Mouse (Mus musculus) inflammation-experienced regulatory T-cells (primary cell): Measurements from ENCODE around the gene Sufu. TPM values are rescaled to one million over a fixed set of nuclear protein-coding genes. Genes with fewer than 3 reads are reported as not detected.

ENCODE experiments used
- polyA plus RNA-seq, 2 experiments: library from polyadenylated mRNA; unstranded; fragments of 100-300 nt; shearing (Covaris generic); gene quantifications; one replicate each; pipeline ENCODE4 v1.2.1; 2017

Sufu gene
- 10 to 100 TPM; 31.7 to 44.7 TPM for polyA plus RNA-seq

DNA sequence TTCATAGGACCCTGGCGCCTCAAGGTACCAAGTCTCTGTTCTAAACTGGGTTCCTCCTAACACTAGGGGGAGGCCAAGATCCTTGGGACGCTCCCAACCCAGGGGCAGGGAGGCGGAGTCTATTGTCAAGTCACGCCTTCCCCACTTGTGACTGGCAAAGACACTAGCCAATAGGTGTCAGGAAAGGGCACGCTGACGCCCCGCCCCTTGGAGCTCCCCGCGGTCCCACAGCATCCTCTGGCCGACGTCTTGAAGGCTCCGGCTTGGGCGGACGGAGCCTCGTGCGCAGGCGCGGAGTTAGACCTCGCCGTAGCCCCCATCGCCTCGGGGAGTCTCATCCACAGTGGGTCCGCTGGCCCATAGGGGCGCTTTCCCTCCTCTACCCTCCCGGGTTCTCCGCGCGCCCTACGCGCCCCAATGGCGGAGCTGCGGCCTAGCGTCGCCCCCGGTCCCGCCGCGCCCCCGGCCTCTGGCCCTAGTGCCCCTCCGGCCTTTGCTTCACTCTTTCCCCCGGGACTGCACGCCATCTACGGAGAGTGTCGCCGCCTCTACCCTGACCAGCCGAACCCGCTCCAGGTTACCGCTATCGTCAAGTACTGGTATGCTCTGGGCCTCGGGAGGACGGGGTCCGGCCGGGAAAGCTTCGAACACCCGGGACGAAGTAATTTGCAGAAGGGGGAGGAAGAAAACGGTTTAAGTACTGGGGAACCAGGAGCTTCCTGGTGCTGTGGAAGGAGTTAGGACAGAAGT is at the start of gene Sufu:
Sufu (plus strand) TSS at position 211 of the 750 bp plus-strand sequence.

DNA sequence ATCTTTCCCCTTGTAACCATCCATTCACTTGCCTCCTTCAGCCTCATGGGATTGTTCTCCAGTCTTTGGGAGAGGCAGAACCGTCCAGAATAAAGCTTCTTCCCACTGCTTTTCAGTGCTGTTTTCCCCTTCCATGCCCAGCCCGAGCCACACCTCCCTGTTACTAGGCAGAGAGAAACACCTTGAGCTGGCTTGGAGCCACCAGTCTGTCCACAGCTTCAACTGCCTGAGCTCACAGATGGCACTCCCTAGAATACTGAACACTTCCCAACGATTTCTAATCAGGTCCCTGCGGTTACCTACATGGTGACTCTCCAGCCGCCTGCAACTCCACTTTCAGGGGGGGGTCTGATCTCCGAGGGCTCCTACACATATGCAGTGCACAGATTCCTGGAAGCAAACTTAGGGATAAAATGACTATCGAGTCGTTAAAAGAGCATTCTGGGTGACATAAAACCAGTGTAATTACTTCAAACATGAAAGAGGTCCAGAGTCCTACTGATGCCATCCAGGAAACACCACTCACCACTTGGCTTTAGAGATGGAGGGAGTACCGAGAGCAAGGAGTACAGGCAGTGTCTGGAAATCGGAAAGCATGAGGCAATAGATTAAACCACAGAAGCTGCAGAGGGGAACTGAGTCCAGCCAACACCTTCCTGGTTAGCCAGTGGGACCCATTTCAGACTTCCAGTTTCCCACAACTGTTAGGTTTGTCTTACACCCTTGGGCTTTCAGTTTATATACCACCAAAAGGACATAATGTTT is 46.3 kb upstream of the Sufu start, which contains the start of gene 2310034G01Rik:
2310034G01Rik (minus strand) TSS at position 135 of the 765 bp plus-strand sequence.

DNA sequence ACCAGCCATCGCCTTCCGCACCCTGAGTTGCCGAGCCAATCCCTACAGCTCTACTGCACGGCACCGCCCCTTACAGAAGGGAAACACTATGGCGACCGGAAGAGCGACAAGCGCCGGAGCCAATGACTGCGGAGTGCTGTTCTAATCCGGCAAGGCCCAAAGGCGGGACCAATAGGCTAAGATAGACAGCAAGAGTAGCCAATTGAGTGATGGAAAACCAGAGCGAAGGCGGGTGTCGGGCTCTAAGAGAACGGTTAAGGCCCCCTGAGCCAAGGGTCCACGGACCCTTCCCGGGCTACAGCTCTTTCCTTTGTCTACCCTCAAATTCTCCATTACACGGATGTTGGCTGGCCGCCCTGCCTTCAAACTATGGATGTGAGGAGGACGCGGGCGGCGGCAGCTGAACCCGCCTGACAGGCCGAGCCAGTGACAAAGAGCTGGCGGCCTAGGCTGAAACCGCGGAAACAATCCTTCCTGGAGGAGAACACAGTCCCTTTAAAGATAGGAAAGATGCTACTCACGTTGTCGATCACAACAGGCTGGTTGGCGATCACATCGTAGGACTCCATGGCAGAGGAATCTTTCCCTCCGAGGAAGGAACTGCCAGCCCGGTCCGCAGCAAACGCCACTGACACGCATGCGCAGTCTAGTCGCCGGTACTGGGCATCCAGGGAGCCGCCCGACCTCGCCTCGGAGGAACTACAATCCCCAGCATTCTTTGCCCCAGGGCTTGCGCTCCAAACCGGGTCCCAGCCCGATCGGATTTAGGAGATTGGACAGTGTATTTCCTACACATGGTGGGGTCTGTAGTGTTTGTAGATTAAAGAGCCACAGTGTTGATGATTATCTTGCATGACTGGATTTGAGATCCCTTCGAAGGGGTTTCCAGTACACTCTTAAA is 1.3 kb upstream of the Sufu start, which contains the start of gene Actr1a:
Actr1a (minus strand) TSS at position 640 of the 901 bp plus-strand sequence.

DNA sequence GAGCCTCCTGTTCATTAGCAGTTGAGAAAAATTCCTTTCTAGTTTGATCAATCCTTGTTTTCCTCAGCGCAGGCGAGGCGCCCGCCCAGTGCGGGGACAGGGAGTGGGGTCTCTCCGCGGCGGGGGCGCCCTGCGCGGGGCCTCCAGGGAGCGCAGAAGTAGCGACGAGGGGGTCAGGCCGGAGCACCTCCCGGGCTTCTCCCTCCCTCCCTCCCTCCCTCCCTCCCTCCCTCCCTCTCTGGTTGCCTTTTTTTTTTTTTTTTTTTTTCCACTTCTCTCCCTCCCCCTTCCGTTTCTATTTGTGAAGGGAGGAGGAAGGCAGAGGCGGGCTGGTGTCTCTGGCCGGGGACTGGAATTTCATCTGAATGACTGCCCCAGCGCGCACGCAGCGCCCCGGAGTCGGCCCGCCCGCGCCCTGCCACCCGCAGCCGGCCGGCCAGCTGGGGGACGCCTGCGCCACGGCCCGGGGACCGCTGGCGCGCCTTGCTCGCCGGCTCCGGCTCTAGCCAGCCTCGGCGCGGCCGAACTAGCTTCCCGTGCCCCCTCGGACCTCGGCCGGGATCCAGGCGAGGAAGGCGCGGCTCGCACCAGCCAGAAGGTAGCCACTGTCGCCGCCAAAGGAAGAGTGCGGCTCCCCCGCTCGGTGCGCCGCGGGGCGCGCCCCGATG is 104.8 kb downstream of the Sufu start, which contains the start of gene Trim8:
Trim8 (plus strand) TSS at position 302 of the 668 bp plus-strand sequence.

Other genes starting within 250 kb of the Sufu start
- gene Pitx3, start 248.6 kb upstream of the Sufu start, polyA plus RNA-seq = under 1 TPM in 1 of 2 experiments, not detected in 1; 0.27 TPM
- 10 to 100 TPM; 57.4 to 61.6 TPM for gene Gbf1, start 244.4 kb upstream of the Sufu start, polyA plus RNA-seq
- 100 to 1,000 TPM in 1 of 2 experiments, 10 to 100 TPM in 1; 87.1 to 102 TPM for gene Nfkb2, start 92.6 kb upstream of the Sufu start, polyA plus RNA-seq
- 1 to 10 TPM; 4.2 to 7.8 TPM for gene Psd, start 69.7 kb upstream of the Sufu start, polyA plus RNA-seq
- 10 to 100 TPM; 15.7 to 16.8 TPM for gene Fbxl15, start 68.7 kb upstream of the Sufu start, polyA plus RNA-seq
- 10 to 100 TPM; 32.0 to 45.8 TPM for gene Cuedc2, start 58.2 kb upstream of the Sufu start, polyA plus RNA-seq
- gene Mfsd13a, start 55.8 kb upstream of the Sufu start, polyA plus RNA-seq = 1 to 10 TPM; 6.5 to 8.3 TPM
- under 1 TPM; 0.21 to 0.57 TPM for gene 2310034G01Rik, start 46.6 kb upstream of the Sufu start, polyA plus RNA-seq
- 100 to 1,000 TPM in 1 of 2 experiments, 10 to 100 TPM in 1; 88.7 to 102 TPM for gene Actr1a, start 1.1 kb upstream of the Sufu start, polyA plus RNA-seq
- gene Trim8, start 104.8 kb downstream of the Sufu start, polyA plus RNA-seq = 100 to 1,000 TPM; 135 to 144 TPM
- gene Arl3, start 176.3 kb downstream of the Sufu start, polyA plus RNA-seq = 10 to 100 TPM; 17.6 to 25.9 TPM
- 10 to 100 TPM; 12.5 to 19.6 TPM for gene Sfxn2, start 176.5 kb downstream of the Sufu start, polyA plus RNA-seq
- 10 to 100 TPM; 57.8 to 68.5 TPM for gene Wbp1l, start 202.2 kb downstream of the Sufu start, polyA plus RNA-seq